Mouse (Mus musculus) liver, adult 2 months (tissue): Measurements from ENCODE around the gene Tnni3. TPM values are rescaled to one million over a fixed set of nuclear protein-coding genes. Genes with fewer than 3 reads are reported as not detected.
A peak's percentile ranks its signal among the peaks of the same experiment; 100 is the strongest.

Source experiments
- DNase-seq: peaks from one replicate; pipeline ENCODE4 v3.0.0-alpha.2; 2011; ENCODE audit warnings: low read depth, low spot score; ENCODE audit errors: extremely low read depth
- H3K27ac ChIP-seq: fragments of 200-500 bp; replicated peaks from 2 replicates; pipeline ENCODE4 v1.5.1; 2012; ENCODE audit warnings: low read depth, mild to moderate bottlenecking, control low read depth, inconsistent platforms, low read length; ENCODE audit not compliant: insufficient read depth
- H3K27me3 ChIP-seq: fragments of 200-500 bp; 2 replicates; pipeline ENCODE4 v1.6.1; 2012; ENCODE audit warnings: mild to moderate bottlenecking, moderate library complexity, low read length, inconsistent platforms; ENCODE audit not compliant: control insufficient read depth, insufficient read depth
- H3K36me3 ChIP-seq: fragments of 200-500 bp; 2 replicates; pipeline ENCODE4 v1.6.1; 2012; ENCODE audit warnings: low read length, inconsistent platforms; ENCODE audit not compliant: control insufficient read depth, insufficient read depth
- H3K4me1 ChIP-seq: fragments of 200-500 bp; 2 replicates; pipeline ENCODE4 v1.6.1; 2011; ENCODE audit warnings: low read length; ENCODE audit not compliant: control insufficient read depth, insufficient read depth
- H3K4me3 ChIP-seq: fragments of 200-500 bp; 2 replicates; pipeline ENCODE4 v1.5.1; 2011; ENCODE audit warnings: low read depth, mild to moderate bottlenecking, control low read depth, low read length, moderate library complexity; ENCODE audit not compliant: insufficient read depth
- H3K79me2 ChIP-seq: fragments of 200-500 bp; 2 replicates; pipeline ENCODE4 v1.6.1; 2012; ENCODE audit warnings: inconsistent platforms, mild to moderate bottlenecking, low read length, moderate library complexity; ENCODE audit not compliant: control insufficient read depth, insufficient read depth
- H3K9ac ChIP-seq: fragments of 200-500 bp; 2 replicates; pipeline ENCODE4 v1.6.1; 2012; ENCODE audit warnings: low read depth, mild to moderate bottlenecking, control low read depth, inconsistent platforms, low read length
- CTCF ChIP-seq: fragments of 200-500 bp; IDR thresholded peaks from 2 replicates; pipeline ENCODE4 v1.5.1; 2011; ENCODE audit warnings: low read depth, low read length, control low read depth
- POLR2A ChIP-seq: fragments of 200-500 bp; IDR thresholded peaks from 2 replicates; pipeline ENCODE4 v1.6.1; 2011; ENCODE audit warnings: low read length, control low read depth; ENCODE audit not compliant: insufficient read depth; ENCODE audit errors: extremely low read depth
- WGBS: fragments of 180-500 bp; shearing (Covaris S2); methylation state at CpG from one replicate; pipeline ENCODE4 v1.1.7; 2018; 5-methylcytosine and 5-hydroxymethylcytosine counted together
- polyA plus RNA-seq: library from polyadenylated mRNA; depleted of rRNA; stranded (reverse); fragments of >200 nt; gene quantifications from 2 replicates; pipeline ENCODE4 v1.2.3, GENCODE M21; 2012
- total RNA-seq: library from RNA; depleted of rRNA; stranded (reverse); fragments of >200 nt; gene quantifications from 2 replicates; pipeline ENCODE4 v1.2.3, GENCODE M21; 2014

Gene Tnni3
- total and polyA plus RNA-seq, 2 experiments = 0.76 TPM; not detected in 1

GRCm38 (mm10) chr7:4502421-4503090, 21.5 kb downstream of the Tnni3 start:
- Histone ChIP-seq H3K9ac (no peak overlapping the region), H3K4me3 (peak overlapping the region; percentile 40; the same call in 1 of the 2 replicates), H3K4me1 (peaks cover 10% of the 10 kb centered on the region), H3K27ac (peak overlapping the region; percentile 90), H3K79me2 (peaks cover 27% of the 10 kb centered on the region), H3K36me3 (no peaks in the 10 kb centered on the region), H3K27me3 (no peaks in the 10 kb centered on the region)
- TF ChIP-seq CTCF (no peak), POLR2A (no peak)
- 8% methylated on average over 14 of the region's 14 CpGs for WGBS
- DNase-seq = peak; percentile 97

GRCm38 (mm10) chr7:4501558-4502397, 22.3 kb downstream of the Tnni3 start, which contains the start of gene Ppp1r12c:
Gene Ppp1r12c (minus strand): TSS chr7:4501680.
- H3K79me2 ChIP-seq = peaks cover 27% of the 10 kb centered on the region
- H3K27ac ChIP-seq = peak within 1 kb of the TSS; percentile 90
- H3K27me3 ChIP-seq = no peaks in the 10 kb centered on the region
- H3K4me1 ChIP-seq = peaks cover 10% of the 10 kb centered on the region
- H3K9ac ChIP-seq = peak within 1 kb of the TSS; percentile 91
- peak; percentile 86 for DNase-seq
- TF ChIP-seq CTCF (no peak), POLR2A (peak; percentile 45; the same call in 1 of the 2 replicates)
- H3K4me3 ChIP-seq = peak within 1 kb of the TSS; percentile 97
- 1% methylated on average over 62 of the region's 62 CpGs for WGBS
- H3K36me3 ChIP-seq = no peaks in the 10 kb centered on the region

- Histone ChIP-seq H3K4me1 (peaks cover 10% of the 10 kb centered on the region), H3K79me2 (peaks cover 32% of the 10 kb centered on the region), H3K27ac (peak overlapping the region; percentile 20), H3K9ac (peak overlapping the region; percentile 91), H3K27me3 (no peaks in the 10 kb centered on the region), H3K4me3 (peak overlapping the region; percentile 97), H3K36me3 (no peaks in the 10 kb centered on the region; the same call in 1 of the 2 replicates)
- DNase-seq = peak; percentile 24
- under 1% methylated on average over 52 of the region's 52 CpGs for WGBS
- TF ChIP-seq POLR2A (no peak), CTCF (no peak)
Measured at GRCm38 (mm10) chr7:4500892-4501471, 23.0 kb downstream of the Tnni3 start.

GRCm38 (mm10) chr7:4499034-4499433, 25.0 kb downstream of the Tnni3 start:
- no peaks in the 10 kb centered on the region for H3K27me3 ChIP-seq
- DNase-seq = no peak
- H3K9ac ChIP-seq = 0 out of 2 replicates have a peak overlapping the region, but pooled peaks have one; percentile 1
- no peaks in the 10 kb centered on the region; the same call in 1 of the 2 replicates for H3K36me3 ChIP-seq
- peaks cover 10% of the 10 kb centered on the region for H3K4me1 ChIP-seq
- peaks cover 32% of the 10 kb centered on the region for H3K79me2 ChIP-seq
- no peak for TF ChIP-seq POLR2A
- no peak for TF ChIP-seq CTCF
- 89% methylated on average over 4 of the region's 4 CpGs for WGBS
- H3K27ac ChIP-seq = no peak overlapping the region
- H3K4me3 ChIP-seq = no peak overlapping the region

GRCm38 (mm10) chr7:4498251-4498650, 25.8 kb downstream of the Tnni3 start:
- no peak overlapping the region for H3K27ac ChIP-seq
- TF ChIP-seq POLR2A = no peak
- no peak for TF ChIP-seq CTCF
- no peaks in the 10 kb centered on the region for H3K27me3 ChIP-seq
- peak; percentile 19 for DNase-seq
- no peak overlapping the region for H3K9ac ChIP-seq
- no peak overlapping the region for H3K4me3 ChIP-seq
- H3K79me2 ChIP-seq = peaks cover 32% of the 10 kb centered on the region
- H3K36me3 ChIP-seq = no peaks in the 10 kb centered on the region; the same call in 1 of the 2 replicates
- H3K4me1 ChIP-seq = peaks cover 10% of the 10 kb centered on the region
- WGBS = 59% methylated on average over 9 of the region's 9 CpGs
